Mouse (Mus musculus) megakaryocyte, embryonic 14.5 days (primary cell): ENCODE data around the gene Hnrnpa2b1.

Experiments used
- FLI1 ChIP-seq: IDR thresholded peaks from 2 replicates; pipeline ENCODE4 v1.6.1; 2012; ENCODE audit warnings: low read length, inconsistent platforms, mixed read lengths
- GATA1 ChIP-seq: IDR thresholded peaks from 3 replicates; pipeline ENCODE4 v1.6.1; 2012; ENCODE audit warnings: mixed read lengths, low read length, inconsistent platforms, borderline replicate concordance

GRCm38 (mm10) chr6:51468891-51469561 is 668 bp downstream of the Hnrnpa2b1 start:
- TF ChIP-seq GATA1 (no peak), FLI1 (no peak)
